Mouse (Mus musculus) kidney, adult 9 months (tissue): ENCODE data around the gene Lamc1.
A peak's percentile ranks its signal among the peaks of the same experiment; 100 is the strongest.
"Not testable (repeated sequence)": the region's sequence is repeated elsewhere in the genome, so short reads cannot be mapped to it uniquely, and the experiment has no call there.

Source experiments
- DNase-seq: peaks from one replicate; pipeline ENCODE4 v3.0.0; 2022

Gene Lamc1

GRCm38 (mm10) chr1:153331206-153331605 lies 1.4 kb downstream of the Lamc1 start:
- no peak for DNase-seq

DNA sequence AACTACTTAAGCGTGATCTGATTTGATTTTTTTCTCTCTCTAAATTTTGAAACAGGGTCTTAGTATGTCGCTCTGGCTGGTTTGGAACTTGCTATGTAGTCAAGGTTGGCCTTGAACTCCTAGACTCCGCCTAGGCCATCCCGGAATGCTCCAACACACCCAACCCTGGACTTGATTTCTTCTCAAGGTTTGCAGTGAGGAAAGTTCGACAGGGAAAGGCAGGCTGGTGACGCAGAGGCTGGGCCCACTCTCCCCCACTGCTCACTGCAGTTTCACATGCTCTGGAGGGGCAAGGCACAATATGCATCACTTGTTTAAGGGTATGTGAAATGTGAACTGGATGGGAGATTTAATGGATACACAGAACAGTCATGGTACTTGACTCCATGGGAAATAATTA lies 3.3 kb downstream of the Lamc1 start:
- no peak for DNase-seq

DNA sequence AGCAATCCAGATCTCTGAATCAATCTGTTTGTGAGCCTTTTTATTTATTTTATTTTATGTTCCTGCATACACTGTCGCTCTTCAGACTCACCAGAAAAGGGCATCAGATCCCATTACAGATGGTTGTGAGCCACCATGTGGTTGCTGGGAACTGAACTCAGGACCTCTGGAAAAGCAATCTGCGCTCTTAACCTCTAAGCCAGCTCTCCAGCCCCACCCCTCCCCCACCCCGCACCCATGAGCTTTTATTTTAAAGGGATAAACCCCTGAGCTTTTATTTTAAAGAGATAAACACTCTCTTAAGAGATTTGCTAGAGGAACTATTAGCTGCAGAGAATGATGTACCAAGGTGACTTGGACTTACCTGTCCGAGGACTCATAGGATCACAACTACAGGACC lies 5.5 kb downstream of the Lamc1 start:
- DNase-seq: no peak

DNA sequence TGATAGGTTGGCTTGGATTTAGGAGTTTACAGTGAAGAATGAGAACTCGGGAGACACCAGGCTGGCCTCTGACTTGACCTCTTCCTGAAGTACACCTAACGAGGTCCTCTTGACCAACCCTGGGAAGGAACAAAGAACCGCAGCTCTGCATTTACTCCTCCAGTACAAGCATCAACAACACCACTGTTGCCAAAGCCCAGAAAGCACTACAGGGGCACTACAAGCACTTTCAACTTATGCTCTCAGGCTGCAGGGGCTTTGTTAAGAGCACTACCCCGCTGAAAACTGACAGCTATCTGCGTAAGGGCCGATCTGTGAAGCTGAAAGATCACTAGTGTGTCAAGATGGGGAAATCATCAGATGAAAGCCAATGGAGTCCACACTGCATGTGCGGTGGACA lies 6.4 kb downstream of the Lamc1 start:
- no peak for DNase-seq

- DNase-seq: no peak
Measured at GRCm38 (mm10) chr1:153321404-153321803, 11.2 kb downstream of the Lamc1 start.

DNA sequence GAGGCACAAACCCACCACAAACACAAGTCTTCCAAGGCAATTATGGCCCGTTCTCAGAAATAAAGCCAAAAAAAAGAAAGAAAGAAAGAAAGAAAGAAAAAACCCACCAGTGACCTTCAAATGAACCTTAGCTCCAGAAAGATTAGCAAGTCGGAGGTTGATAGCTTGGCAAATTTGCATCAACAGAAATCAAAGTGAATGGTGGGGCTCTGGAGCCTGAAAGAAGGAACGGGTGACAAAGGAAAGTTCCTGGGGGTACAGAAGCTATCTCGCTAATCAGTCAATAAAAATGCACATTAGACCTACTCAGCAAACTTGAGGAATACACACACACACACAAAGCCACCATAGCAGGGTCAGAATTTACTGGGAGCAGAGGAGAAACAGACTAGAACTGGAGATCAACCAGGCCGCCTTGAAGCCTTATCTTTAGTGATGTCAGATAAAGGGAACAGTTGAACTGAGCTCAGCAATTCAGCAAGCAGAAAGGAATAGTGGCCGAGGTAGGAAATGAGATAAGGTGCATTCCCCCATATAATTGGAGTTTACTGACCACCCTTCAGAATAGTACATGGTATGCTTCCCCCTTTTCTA lies 11.9 kb downstream of the Lamc1 start:
- DNase-seq: no peak

GRCm38 (mm10) chr1:153320121-153320520 lies 12.5 kb downstream of the Lamc1 start:
- DNase-seq: no peak

DNA sequence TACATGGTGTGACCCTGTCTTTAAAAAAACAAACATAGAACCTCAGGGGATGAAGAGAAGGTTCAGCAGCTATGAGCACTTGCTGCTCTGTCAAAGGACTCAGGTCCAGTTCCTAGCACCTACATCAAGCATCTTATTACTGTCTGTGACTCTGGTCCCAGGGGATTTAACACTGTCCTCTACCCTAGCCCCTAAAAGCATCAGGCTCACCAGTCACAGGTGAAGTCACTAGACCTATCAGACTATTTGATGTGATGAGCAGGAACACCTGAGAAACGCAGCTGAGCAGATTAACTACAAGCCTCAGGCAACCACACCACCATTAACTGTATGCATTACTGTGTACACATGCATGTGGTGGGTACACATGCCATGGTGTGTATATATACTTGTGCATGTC lies 13.8 kb downstream of the Lamc1 start:
- DNase-seq: no peak

DNA sequence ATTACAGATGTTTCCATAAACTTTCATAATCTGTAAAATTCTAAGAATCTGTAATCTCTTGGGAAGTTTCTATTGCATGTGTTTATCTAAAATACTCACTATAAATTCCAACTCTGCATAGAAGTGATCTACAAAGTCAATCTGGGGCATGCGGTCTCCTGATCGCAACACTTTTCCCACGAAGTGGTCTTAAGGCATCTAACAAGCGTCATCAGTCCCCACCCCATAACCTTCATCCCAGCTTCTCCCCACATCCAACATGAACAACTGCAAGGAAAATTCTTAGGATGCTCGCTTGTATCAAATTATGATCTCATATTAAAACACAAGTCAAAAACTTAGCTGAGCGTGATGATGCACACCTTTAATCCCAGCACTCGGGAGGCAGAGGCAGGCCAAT lies 14.3 kb downstream of the Lamc1 start:
- no peak for DNase-seq

- no peak for DNase-seq
Measured at GRCm38 (mm10) chr1:153317486-153318260, 14.9 kb downstream of the Lamc1 start.

- no peak for DNase-seq
Measured at GRCm38 (mm10) chr1:153316956-153317355, 15.6 kb downstream of the Lamc1 start.

- DNase-seq: no peak
Measured at GRCm38 (mm10) chr1:153316286-153316685, 16.3 kb downstream of the Lamc1 start.

DNA sequence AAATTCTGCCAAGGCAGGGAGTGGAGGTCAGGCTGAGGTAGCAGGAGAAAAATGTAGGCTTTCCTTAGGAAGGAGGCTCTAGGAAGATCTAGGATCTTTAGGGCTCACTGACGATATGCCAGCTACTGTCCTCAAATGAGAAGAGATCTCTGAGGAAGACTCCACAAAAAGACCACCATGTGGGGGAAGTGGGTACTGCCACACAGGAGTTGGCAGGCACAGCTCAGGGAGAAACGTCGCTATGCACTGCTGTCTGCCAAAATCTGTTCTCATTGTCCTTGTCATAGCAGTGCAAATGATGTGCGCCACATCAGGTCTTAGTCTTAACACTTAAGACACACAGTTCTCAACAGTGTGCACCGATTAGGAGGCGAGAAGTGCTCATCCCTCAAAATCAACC lies 17.5 kb downstream of the Lamc1 start:
- DNase-seq: no peak

GRCm38 (mm10) chr1:153312992-153313391 lies 19.6 kb downstream of the Lamc1 start:
- DNase-seq: no peak

- DNase-seq: no peak
Measured at GRCm38 (mm10) chr1:153310190-153310589, 22.4 kb downstream of the Lamc1 start.

GRCm38 (mm10) chr1:153309310-153309709 lies 23.3 kb downstream of the Lamc1 start:
- DNase-seq: no peak

DNA sequence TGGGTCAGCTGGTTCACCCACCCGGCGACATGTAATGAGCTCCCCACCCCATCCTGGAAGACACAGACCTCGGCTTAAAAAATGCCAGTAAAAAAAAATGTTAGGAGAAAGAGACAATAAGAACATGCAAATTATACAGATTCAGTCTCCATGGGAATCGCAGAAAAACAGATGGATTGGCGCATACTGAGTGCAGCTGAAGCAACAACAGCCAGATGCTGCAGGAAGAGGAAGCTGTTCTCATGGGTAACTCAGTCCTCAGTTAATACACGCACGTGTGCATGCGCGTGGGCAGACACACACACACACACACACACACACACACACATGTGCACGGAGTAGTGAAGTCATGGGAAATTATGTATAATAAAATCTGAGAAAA lies 23.7 kb downstream of the Lamc1 start:
- DNase-seq: no peak

GRCm38 (mm10) chr1:153308179-153308914 lies 24.2 kb downstream of the Lamc1 start:
- DNase-seq: peak; percentile 24

GRCm38 (mm10) chr1:153307509-153308178 lies 24.9 kb downstream of the Lamc1 start:
- DNase-seq: no peak

DNA sequence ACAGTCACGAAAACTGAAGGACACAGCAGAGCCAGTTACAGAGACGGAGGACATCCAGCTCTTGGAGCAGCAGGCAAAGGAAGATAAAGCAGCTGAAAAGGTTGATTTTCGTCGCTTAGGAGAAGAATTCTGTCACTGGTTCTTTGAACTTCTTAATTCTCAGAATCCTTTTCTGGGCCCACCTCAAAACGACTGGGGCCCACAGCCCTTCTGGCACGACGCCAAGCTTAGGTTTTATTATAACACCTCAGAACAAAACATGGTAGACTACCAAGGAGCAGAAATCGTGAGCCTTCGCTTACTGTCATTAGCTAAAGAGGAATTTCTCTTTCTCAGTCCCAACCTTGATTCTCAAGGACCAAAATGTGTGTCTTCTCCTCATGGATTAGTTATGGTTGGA lies 26.9 kb downstream of the Lamc1 start:
- DNase-seq: not testable (repeated sequence)

- not testable (repeated sequence) for DNase-seq
Measured at GRCm38 (mm10) chr1:153305249-153305648, 27.3 kb downstream of the Lamc1 start.

DNA sequence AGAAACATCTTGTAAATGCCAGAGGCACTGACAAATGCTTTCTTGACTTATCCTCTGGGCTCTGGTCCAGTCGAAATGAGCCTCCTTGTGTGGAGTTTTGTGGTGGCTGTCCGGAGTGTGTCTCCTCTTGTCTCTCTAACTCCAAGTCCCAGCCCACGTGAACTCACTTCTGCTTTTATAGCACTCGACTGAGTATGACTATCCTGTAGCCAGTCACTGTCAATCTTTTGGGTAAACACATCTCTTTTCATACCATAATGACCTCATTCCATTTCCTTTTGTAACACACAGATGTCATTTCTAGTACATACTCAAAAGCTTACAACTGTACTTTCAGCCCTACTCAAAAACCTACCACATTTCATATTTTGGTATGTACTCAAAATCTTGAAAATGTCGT lies 33.1 kb downstream of the Lamc1 start:
- DNase-seq: not testable (repeated sequence)

DNA sequence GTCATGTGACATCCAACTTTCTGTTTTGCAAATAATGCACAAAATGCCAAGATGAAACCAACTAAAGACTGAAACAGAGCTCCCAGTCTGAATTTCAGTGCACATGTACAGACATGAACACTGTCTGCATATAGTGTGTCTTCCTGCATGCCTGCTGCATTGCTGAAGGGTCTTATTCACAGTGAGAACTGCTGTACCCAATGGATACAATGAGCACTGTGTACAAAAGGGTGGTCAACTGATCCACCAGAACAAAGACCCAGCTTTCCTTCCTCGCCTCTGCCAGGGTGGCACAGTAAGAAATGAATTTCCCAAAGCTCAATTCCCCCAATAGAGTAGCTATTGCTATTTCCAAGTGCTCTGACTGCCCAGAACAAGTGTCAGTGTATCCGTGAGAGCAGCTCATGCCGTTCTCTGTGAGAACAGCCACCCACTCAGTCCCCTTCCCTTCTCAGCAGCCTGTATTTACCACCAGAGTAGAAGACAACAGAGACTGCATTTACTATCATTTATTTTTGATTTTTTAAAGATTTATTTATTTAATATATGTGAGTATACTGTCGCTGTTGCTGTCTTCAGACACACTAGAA lies 34.7 kb downstream of the Lamc1 start:
- DNase-seq: not testable (repeated sequence)
